Mouse (Mus musculus) heart, adult 2 months (tissue): ENCODE results near the gene Cadm2.

Source experiments
- EP300 ChIP-seq: fragments of 200-500 bp; IDR thresholded peaks from 2 replicates; pipeline ENCODE4 v1.6.1; 2011; ENCODE audit warnings: low read depth, low read length, control low read depth; ENCODE audit not compliant: insufficient read depth
- POLR2A ChIP-seq: fragments of 200-500 bp; IDR thresholded peaks from 2 replicates; pipeline ENCODE4 v1.6.1; 2011; ENCODE audit warnings: mild to moderate bottlenecking, low read depth, low read length, control low read depth; ENCODE audit not compliant: insufficient read depth

DNA sequence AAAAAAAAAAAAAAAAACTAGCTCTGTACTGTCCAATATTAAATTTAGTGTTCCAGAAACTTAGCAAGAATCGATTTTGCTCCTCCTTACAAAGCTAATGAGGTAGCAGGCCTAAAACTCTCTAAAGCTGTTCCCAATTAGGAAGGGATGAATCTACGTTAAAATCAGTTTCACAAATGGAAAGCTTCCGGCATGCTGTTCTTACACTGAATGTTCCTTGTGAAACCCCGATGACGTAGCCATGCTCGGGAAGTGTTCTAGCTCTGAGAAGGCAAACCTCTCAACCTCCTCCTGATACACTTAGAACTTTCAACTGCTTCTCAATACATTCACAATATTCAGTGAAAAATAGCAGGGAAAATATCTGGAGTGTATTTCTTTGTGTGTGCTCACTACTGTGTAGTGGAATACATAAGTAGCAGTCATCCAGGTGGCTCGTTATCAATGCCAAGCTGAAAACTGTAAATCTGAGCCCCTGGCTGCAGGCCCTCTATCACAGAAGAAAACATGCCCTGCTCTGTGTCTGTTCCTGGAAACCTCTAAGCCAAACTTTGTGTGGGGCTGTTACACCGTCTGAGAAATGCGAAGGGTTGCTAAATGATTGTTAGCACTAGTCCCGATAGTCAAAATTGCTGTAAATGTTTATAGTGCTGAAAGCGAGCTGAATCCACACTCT lies 41.7 kb downstream of the Cadm2 start:
- TF ChIP-seq EP300 (no peak), POLR2A (no peak)
